Mouse (Mus musculus) layer of hippocampus, postnatal 25 days (tissue): ENCODE results near the gene Irx4. TPM values are rescaled to one million over a fixed set of nuclear protein-coding genes. Genes with fewer than 3 reads are reported as not detected.

Experiments used
- DNase-seq, 2 experiments: peaks; one replicate each; pipeline ENCODE4 v3.0.0; 2022; ENCODE audit warnings: mixed read lengths in 2 of 2, low spot score in 1 of 2; ENCODE audit errors: extremely low spot score in 1 of 2
- total RNA-seq, 2 experiments: library from RNA; stranded (reverse); gene quantifications; 2 replicates each; pipeline ENCODE4 v1.2.3; 2021

Irx4 gene
- total RNA-seq, 2 experiments from 2014 or later, result not detected

DNA sequence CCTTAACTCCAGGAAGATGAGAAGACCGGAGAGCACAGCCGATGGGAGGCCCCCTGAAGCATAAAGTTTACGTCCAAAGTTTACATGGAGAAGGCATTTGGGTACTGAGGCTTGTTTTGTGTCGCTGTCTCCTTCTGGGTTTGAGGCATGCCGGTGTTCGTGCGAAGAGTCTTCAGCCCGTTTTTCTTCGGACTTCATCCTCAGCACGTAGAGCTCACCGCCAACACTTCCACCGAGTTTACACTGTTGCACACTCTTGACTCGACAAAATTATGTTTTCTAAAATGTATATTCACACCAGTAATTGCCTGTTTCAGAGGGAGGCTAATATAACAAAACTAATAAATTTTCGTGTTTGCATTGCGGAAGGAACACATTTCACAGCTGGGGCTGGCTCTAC, 9.0 kb downstream of the Irx4 start:
- no peak for DNase-seq

DNA sequence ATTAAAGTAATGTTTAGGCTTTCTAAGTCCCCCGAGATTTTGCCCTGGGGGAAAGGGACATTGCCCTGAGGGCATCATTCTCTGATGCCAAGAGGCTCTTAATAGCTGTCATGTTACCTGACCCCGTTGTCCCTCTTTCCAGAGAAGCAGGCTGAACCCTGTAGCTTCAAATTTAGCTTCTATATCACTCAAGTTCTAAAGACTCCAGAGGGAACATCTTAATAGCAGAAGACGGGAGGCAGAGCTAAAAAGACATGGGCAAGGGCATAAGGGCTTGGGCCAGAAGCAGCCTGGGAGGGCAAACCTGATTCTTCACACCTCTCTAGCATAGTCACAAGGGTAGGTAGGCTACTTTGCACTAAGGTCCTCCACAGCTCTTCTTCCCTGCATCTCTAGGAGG, 9.6 kb downstream of the Irx4 start:
- no peak for DNase-seq

DNA sequence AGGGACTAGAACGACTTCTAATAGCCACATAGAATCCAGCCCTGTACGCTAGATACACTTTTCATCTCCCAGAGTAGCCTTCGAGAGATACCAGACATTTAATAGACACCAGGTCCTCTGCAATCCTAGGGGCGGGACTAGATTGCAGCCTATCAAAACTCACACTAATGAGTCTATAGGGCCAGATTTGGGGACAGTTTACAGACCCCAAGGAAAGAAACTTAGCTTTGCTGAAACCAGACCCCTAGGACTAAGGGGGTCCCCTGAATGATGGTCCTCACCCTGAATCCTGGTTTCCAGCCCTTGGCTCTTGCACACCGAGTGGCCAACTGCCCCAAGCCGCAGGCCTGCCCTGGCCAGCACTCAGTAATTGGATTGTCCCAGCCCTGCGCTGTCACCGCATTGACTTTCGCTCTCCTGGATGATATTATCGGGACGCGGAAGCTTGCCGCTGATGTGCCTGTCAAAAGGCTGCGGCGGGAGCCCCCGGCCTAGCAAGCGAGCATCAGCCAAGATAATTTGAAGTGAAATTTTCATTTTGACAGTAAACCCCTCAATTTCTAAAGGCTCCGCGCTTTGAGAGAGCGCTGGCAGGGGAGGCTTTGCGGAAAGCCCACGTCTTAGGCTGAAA, 10.3 kb downstream of the Irx4 start:
- no peak for DNase-seq

DNA sequence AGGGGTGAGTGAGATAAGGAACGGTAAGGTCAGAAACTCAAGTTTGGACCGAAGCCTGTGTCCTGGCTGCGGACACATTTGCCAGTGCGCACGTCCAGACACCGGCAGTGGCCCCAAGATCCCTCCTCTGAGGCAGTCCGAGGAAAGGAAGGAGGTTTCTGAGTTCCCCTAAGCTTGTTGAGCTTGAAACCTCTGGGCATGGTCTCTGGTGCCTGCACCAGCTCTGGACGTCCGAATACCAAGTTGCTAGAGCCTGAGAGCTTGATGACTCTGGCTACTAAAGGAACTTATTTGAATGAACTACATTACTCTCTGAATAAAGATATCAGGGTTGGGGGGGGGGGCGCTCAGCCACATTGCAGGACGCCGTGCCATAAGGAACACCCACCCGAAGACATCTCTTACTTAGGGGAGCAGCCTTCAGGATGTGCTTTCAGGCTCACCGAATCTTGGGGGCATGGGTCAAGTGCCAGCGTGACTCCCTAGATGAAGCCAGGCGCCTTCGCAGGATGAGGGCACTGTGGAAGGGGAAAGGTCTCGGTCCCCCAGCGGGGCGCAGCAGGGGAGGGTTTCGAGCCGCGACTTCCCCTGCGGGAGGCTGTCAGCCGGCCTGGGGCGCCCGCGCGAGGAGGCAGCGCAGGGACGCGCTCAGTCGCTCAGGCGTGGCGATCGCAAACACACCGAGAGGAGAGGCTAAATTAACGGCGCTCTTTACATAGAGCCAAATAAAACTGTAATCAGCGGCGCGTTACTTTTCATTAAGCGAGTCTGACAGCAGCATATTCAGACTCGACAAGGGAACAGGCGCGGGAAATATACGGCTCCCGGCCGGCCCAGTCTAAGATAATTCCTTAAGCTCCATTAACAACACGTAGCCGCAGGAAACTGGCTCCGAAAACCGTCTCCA, 11.3 kb downstream of the Irx4 start:
- DNase-seq, result no peak

DNA sequence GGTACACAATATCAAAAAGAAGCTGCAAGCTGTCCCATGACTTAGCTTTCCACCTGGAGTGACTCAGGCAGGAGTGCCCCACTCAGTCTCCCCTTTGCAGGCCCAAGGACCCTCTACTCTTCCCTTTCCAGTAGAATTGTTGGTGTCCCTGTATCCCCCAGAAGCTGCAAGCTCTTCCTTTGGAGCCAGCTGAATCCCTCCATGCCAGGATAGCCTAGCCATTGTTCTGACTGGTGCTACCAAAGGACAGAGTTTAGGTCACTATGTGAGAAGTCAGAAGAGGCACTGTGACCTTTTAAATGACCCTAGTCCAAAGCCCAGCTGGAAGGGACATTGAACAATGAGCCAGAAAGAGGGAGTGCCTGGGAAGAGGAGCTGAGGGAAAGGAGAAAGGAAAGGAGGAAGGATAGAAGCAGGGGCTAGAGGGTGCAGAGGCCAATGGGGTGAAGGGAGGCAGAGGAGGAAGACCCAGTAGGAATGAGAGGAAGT, 12.6 kb downstream of the Irx4 start:
- DNase-seq, result no peak

DNA sequence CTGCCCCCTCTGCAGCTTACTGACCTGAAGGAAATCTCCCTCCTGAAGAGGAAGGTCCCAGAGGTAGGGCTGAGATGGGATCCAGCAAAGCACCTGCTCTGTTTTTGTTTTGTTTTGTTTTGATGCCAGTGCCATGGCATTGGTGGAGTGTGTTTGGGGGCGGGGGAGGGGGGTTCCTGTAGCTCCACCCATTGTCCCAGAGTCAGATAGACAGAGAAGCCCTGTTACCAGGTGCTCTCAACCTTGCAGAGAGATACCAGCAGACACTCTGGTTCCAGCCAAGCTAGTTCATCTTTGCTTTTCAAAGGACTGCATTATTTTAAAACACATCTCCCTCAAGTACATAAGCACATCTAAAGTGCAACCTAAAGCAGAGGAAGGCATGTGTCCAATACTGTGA, 13.3 kb downstream of the Irx4 start:
- no peak for DNase-seq

DNA sequence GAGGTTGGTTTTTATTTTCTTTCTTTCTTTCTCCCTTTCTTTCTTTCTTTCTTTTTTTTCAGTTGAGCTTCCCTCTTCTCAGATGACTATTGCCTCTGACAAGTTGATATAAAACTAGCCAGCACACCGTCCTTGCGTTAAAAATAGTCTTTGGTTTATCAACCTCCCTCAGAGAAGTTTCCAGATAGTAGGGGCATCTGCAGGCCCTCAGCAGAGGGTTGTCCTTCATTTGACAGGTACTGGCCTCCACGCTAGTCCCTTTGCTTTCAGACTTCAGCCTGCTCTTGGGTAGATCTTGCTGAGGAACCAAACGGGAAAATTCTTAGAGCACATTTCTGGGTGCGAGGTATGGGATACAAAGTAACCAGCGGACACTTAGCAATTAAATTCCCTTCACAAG, 17.1 kb downstream of the Irx4 start:
- no peak for DNase-seq

DNA sequence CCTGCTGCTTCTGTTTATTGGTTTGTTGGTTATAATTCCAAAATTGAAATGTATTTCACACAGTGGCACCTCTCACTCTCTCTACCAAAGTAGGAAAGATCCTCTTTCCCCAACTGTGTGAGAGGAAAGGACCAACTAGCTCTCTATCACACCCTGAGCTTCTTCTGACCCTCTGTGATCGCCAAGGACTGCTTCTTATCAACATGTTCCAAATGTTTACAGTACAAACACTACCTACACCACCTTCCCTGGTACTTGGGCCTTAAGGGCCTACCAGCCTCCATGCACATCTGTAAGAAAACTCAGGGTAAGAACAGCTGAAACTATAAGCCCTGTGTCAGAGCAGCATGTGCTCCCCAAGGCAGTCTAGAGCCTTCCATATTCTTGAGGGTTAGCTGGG, 17.5 kb downstream of the Irx4 start:
- no peak for DNase-seq

DNA sequence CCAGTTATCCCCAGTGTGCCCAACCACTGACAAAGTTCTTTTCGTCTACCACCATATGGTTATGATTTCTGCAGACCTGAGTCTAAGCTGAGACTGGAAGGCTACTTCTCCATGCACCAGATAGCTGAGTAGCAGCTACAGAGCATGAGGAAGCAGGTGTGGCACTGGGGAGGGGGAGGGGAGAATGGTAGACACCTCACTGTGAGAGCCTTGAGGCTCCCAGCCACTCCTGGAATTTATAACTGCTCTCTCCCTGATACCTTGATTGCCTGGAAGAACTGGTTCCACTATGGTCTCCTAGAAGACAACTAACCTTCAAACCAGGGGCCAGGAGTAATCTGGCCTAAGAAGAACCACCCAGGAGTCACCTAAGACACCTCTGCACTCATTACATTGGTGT, 18.9 kb downstream of the Irx4 start:
- no peak for DNase-seq

DNA sequence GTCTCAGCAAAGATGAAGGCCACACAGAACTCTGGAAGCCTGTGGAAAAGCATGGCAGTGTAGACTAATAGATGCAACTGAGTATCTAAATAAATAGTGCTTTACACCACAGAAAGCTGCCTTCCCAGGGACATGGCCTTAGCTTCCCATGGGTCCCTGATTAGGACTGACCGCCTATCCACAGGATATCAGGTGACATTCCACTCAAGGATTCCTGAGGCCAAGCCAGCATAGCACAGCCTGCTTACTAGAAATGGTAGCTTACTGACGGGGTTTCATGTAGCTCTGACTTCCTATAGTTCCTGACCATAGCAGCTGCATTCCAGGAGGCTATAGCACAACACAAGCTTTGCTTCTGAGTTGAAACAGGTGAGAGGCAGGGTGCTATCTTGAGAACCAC, 22.1 kb downstream of the Irx4 start:
- DNase-seq, result no peak

DNA sequence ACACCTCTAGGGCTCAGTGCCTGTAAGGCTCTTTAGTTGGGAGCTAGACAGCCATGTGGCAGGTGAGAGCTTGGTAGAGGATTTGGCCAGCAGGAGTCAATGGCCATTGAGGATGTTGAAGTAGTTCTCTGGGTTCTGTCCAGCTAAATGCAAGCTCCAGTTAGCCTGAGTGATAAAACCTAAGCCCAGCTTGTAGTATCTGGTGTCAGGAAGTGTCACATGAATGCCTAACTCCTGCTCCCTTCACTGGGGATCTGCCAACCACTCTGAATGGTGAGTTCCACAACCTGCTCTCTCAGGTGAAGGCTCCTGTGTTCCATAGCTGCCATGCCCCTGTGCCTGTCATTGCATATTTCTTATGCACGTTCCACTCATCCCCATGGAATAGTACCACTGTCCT, 23.3 kb downstream of the Irx4 start:
- no peak for DNase-seq

DNA sequence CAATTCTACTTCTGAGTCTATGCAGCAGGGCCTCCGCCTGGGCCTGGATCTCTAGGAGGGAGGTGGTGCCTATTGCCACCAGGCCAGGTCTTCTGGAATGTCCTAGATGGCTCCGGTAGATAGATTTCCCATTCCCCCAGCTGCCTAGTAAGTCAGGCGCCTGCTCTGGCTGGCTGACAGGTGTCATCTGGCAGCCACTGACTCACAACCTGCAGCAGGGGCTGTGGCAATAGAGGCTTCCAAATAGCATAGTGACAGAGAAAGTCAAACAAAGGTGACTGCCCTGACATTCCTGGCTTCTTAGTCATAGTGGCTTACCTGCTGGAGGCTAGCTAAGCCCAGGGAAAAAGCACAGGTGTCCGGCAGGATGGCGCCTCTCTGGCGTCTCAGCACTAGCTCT, 29.9 kb downstream of the Irx4 start:
- DNase-seq, result no peak

DNA sequence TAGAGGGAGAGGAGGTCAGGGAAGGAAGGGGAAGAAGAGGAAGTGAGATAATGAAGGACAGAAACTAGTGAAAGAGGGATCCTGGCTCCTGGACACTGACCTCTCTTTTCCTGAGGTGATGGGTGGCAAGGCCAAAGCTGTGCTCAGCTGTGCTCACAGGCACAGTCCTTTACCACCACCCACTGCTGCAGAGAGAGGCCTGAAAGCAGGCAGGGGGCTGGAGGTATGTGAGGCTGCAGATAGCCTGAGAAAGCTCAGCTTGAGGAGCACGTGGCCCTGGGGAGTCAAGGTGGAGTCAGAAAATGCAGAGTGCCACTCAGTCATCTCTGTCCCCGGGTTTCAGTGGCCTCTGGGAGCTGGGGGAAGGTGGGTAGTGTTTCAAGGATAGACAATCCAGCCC, 30.8 kb downstream of the Irx4 start:
- no peak for DNase-seq

DNA sequence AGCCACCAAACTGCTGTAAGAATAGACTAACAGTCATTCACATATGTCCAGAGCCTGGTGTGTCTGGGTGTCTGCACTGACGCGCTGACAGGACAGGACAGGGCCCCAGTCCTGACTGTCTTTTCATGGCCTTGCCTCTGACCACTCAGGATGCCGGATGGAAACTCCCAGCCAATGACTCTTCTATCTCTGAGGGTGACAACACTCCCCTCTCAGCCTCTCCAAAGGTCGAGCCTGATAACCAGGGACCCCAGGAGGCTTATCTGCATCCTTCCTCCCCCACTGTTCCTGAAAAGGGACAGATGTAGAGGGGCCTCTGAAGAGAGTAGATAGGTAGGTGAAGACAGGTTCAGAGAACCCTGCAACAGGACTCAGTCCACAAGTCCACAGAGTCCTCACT, 38.4 kb downstream of the Irx4 start:
- DNase-seq, result no peak

DNA sequence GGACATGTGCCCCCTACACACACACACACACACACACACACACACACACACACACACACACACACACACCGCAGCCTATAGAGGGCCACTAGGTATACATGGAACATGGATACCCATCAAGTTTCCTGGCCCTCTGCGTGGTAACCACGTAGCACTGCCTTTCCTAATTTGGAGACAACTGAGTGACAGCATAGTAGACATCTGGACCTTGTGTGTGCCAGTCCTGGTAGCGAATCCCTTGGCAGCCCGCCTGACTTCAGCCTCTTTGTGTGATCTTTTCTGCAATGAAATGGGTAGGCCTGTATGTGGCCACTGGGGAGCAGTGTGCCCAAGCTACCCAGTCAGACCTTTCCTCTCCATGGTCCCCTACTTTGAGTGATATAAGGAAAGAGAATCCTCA, 39.0 kb downstream of the Irx4 start:
- no peak for DNase-seq

DNA sequence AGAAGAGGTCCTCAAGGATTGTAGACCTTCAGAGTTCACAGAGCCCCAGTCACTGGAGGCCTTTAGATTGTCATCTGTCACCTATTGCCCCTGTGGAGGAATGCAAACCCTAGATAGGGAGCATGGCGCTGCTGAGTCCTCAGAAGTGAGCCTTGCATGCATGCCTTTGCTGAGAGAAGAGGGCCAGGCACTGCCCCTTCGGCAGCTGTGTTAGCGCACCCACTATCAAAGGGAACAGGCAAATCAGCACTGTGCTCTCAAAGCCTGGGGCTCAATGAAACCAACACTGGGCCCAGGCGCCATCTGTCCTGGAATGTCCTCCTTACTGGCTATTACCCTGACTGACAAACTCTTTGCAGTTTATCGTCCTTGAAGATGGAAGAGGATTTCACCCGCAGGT, 44.5 kb downstream of the Irx4 start:
- DNase-seq, result no peak

DNA sequence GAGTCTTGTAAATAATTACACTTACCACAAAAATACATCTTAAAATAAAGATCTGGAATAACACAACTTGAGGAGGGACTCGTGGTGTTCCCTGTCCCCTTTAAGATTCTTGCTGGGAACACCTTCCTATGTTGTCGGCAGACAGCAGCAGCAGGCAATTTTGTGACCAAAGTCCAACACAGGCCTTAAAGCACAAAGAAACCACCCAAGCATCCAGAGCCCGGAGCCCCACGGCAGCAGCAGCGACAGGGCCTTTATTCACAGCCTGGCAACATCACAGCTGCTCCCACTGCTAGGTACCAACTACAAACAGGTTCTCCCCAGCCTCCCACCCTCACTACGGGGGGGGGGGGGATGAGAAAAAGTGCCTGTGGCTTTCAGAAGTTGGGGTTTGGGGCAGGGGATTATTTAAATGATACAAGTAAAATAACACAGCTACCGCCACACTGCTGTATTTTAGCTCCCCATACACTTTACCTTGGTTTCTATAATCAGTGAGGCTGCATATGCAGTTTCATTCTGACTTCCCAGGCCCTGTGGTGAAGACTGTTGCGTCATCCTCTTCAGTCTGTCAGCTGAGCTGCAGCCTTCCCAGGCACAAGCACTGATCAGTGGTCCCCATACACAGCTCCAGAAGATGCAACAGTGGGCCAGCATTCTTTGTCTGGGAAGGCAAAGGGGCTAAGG, 45.3 kb downstream of the Irx4 start:
- DNase-seq, result no peak

DNA sequence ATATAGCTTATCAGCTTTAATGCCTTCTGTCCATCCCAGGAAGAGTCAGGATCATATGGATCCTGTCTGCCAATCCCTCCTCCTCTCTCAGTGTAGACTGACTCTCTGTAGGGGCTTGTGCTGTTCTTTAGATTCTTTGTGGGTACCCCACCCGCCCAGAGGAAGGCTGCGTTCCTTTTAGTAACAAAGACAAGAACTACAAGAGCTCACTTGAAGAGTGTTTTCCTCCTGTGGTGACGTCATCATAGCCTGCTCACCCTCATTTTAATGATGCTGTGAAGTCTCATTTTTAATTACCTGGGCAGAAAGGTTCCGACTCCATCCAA, 45.8 kb downstream of the Irx4 start:
- no peak for DNase-seq

DNA sequence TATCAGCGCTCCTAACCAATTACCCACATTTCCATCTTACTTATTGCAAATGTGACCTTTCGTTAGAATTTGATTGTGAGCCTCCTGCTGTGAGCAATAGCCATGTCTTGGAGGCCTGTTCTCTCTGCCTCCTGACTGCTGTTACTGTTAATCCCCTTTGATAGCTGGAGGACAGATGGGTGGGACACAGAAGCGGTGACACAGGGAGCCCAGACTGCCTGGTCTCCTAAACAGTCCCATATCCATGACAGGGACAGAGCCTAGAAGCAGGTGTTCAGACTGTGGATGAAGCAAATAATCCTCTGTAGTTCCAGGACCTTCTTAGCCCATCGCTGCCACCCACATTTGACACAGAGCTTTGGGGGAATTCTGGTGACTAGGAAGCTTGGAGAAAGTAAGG, 46.2 kb downstream of the Irx4 start:
- no peak for DNase-seq

DNA sequence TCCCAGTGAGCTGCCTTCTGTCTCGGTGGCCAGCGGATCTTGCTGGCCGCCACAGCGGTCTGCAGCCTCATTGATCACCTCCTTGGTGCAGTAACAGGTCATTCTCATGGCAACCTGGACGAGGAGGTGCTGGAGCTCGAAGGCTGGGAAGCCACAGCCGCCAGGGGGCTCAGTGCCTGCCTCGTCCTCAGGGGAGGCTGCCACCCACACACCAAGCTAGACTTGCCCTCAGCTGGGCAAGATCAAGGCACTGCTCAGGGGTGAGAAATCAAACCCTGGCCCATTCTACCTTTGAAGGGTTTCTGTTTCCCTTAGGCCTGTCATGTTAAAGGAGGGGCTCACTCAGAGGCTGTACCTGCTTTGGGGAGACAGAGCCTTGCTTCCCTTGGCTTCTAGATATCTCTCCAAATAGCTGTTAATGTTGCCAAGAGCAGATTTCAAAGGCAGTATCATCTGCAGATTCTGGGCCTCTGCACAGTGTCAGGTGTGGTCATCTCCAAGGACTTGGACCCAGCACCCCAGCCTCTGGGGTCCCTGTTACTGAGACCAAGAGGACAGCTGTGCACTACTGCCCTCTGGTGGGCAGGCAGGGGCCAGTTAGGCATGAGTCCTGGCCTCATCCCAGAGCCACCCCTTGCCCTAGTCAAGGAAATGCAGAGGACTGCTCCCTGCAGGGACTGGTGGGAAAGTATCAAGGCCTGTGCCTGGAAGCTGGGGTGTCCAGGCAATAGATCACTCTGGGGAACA, 50.1 kb downstream of the Irx4 start:
- peak; percentile 15 to 54 for DNase-seq
